Comparison of ENCODE assay signal across 27 mouse cellular contexts in the genomic region with DNA sequence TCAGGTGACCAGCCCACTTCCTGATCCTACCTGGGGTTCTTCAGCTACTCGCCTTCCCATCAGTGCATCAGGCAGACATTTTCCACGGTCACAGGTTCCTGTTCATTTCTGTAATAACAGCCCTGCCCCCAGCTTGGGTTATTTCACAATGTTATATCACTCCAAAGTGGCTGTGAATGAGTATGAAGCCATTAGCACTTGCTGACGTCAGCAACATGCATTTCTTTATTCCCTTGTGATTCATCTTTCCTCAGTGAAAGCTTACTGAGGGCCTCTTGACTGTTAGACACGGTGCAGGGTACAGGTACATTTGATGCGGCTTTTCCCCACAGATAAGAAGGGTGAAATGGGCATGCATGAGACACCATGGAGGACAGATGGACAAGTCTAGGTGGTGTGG. TPM values are rescaled to one million over a fixed set of nuclear protein-coding genes. Genes with fewer than 3 reads are reported as not detected.
"Had no signal": no experiment of that assay in that cellular context is flagged by ENCODE, and none has a peak within 500 bp of the region (broad histone marks: within the 10 kb centered on the region; RNA-seq: fewer than 3 reads in every experiment).

No protein-coding gene starts in this region.

- H3K27ac ChIP-seq: kidney, embryonic 15.5 days; left cerebral cortex, adult 2 months; liver, embryonic 13.5 days; macrophage; midbrain, embryonic 12.5 days; midbrain, embryonic 15.5 days; neural tube, embryonic 13.5 days had no signal

- H3K4me1 ChIP-seq: kidney, embryonic 15.5 days; liver, embryonic 13.5 days; midbrain, embryonic 12.5 days; midbrain, embryonic 15.5 days; neural tube, embryonic 13.5 days had no signal

- H3K27me3 ChIP-seq: kidney, embryonic 15.5 days; liver, embryonic 13.5 days; midbrain, embryonic 12.5 days; midbrain, embryonic 15.5 days; neural tube, embryonic 13.5 days had no signal

- ATAC-seq: midbrain, embryonic 15.5 days had no signal

- H3K9me3 ChIP-seq: kidney, embryonic 15.5 days; liver, embryonic 13.5 days; midbrain, embryonic 12.5 days; midbrain, embryonic 15.5 days; neural tube, embryonic 13.5 days had no signal

- DNase-seq: kidney, postnatal 10 days; kidney, postnatal 36 days; layer of hippocampus, postnatal 36 days; liver, embryonic 13.5 days; lung, adult 2 months; lung, postnatal 14 days; retina, postnatal 1 day; right cerebral cortex, postnatal 25 days; spleen, adult 18-20 months; thymus, adult 18-20 months; thymus, postnatal 36 days had no signal

- H3K4me2 ChIP-seq: kidney, embryonic 15.5 days; liver, embryonic 13.5 days; midbrain, embryonic 12.5 days; midbrain, embryonic 15.5 days; neural tube, embryonic 13.5 days had no signal

- H3K9ac ChIP-seq: kidney, embryonic 15.5 days; liver, embryonic 13.5 days; midbrain, embryonic 12.5 days; midbrain, embryonic 15.5 days; neural tube, embryonic 13.5 days had no signal

- H3K36me3 ChIP-seq: kidney, embryonic 15.5 days; liver, embryonic 13.5 days; midbrain, embryonic 12.5 days; midbrain, embryonic 15.5 days; neural tube, embryonic 13.5 days had no signal

- H3K4me3 ChIP-seq: kidney, embryonic 15.5 days; left cerebral cortex, adult 2 months; liver, embryonic 13.5 days; midbrain, embryonic 12.5 days; midbrain, embryonic 15.5 days; myocyte; neural tube, embryonic 13.5 days had no signal

RNA-seq across cellular contexts. Expression of a gene that starts 10.4 kb away (rescaled TPM):
- total RNA-seq: layer of hippocampus, adult 8-10 months; layer of hippocampus, postnatal 10 days; layer of hippocampus, postnatal 36 days; left cerebral cortex, adult 2 months; left cerebral cortex, postnatal 10 days; left cerebral cortex, postnatal 36 days; liver, adult 2 months; monocyte, adult 5-6 weeks; neutrophil, adult 5-6 weeks had no signal
- polyA plus RNA-seq: limb, embryonic 11.5 days; liver, adult 2 months; liver, embryonic 13.5 days; macrophage; midbrain, embryonic 12.5 days; midbrain, embryonic 15.5 days; neural tube, embryonic 13.5 days; urinary bladder, adult 2 months had no signal
